Mouse (Mus musculus) spleen, adult 2 months (tissue): ENCODE results near the gene Gcnt4. TPM values are rescaled to one million over a fixed set of nuclear protein-coding genes. Genes with fewer than 3 reads are reported as not detected.
"Not testable (repeated sequence)": the region's sequence is repeated elsewhere in the genome, so short reads cannot be mapped to it uniquely, and the experiment has no call there.

Source experiments
- DNase-seq, 2 experiments: peaks; one replicate each; pipeline versions ENCODE4 v3.0.0 to v3.0.0-alpha.2; 2012 to 2021; ENCODE audit warnings: low spot score in 2 of 2, low read depth in 1 of 2
- H3K27ac ChIP-seq: fragments of 200-500 bp; 2 replicates; pipeline ENCODE4 v1.5.1; 2012; ENCODE audit warnings: low read length, inconsistent platforms; ENCODE audit not compliant: insufficient read depth
- H3K27me3 ChIP-seq: fragments of 200-500 bp; 2 replicates; pipeline ENCODE4 v1.6.1; 2012; ENCODE audit warnings: mild to moderate bottlenecking, moderate library complexity, low read length, inconsistent platforms; ENCODE audit not compliant: control insufficient read depth, insufficient read depth
- H3K36me3 ChIP-seq: fragments of 200-500 bp; 2 replicates; pipeline ENCODE4 v1.6.1; 2012; ENCODE audit warnings: mild to moderate bottlenecking, low read length, inconsistent platforms; ENCODE audit not compliant: control insufficient read depth, insufficient read depth
- H3K4me1 ChIP-seq: fragments of 200-500 bp; 2 replicates; pipeline ENCODE4 v1.6.1; 2011; ENCODE audit warnings: inconsistent platforms; ENCODE audit not compliant: control insufficient read depth, insufficient read depth, insufficient read length
- H3K4me3 ChIP-seq: fragments of 200-500 bp; 2 replicates; pipeline ENCODE4 v1.5.1; 2011; ENCODE audit warnings: mild to moderate bottlenecking, inconsistent platforms; ENCODE audit not compliant: insufficient read depth, insufficient read length; ENCODE audit errors: extremely low read depth
- CTCF ChIP-seq: fragments of 200-500 bp; IDR thresholded peaks from 2 replicates; pipeline ENCODE4 v1.5.1; 2011; ENCODE audit warnings: mild to moderate bottlenecking, inconsistent platforms; ENCODE audit not compliant: insufficient read depth, insufficient read length, insufficient replicate concordance; ENCODE audit errors: extremely low read depth
- POLR2A ChIP-seq: fragments of 200-500 bp; IDR thresholded peaks from 2 replicates; pipeline ENCODE4 v1.6.1; 2011; ENCODE audit warnings: low read depth, low read length, inconsistent platforms
- WGBS: fragments of 180-500 bp; shearing (Covaris S2); methylation state at CpG from one replicate; pipeline ENCODE4 v1.1.7; 2018; 5-methylcytosine and 5-hydroxymethylcytosine counted together
- polyA plus RNA-seq: library from polyadenylated mRNA; depleted of rRNA; stranded (reverse); fragments of >200 nt; gene quantifications from 2 replicates; pipeline ENCODE4 v1.2.3, GENCODE M21; 2012

The Gcnt4 gene
- polyA plus RNA-seq, 1 experiment = 0.07 TPM

GRCm38 (mm10) chr13:96911202-96911601 lies 13.3 kb upstream of the Gcnt4 start:
- Histone ChIP-seq H3K36me3 (no peaks in the 10 kb centered on the region), H3K4me1 (no peaks in the 10 kb centered on the region), H3K27ac (no peak overlapping the region), H3K27me3 (no peaks in the 10 kb centered on the region), H3K4me3 (no peak overlapping the region)
- TF ChIP-seq CTCF (no peak), POLR2A (no peak)
- 47% methylated on average over 3 of the region's 3 CpGs for WGBS
- DNase-seq = no peak

DNA sequence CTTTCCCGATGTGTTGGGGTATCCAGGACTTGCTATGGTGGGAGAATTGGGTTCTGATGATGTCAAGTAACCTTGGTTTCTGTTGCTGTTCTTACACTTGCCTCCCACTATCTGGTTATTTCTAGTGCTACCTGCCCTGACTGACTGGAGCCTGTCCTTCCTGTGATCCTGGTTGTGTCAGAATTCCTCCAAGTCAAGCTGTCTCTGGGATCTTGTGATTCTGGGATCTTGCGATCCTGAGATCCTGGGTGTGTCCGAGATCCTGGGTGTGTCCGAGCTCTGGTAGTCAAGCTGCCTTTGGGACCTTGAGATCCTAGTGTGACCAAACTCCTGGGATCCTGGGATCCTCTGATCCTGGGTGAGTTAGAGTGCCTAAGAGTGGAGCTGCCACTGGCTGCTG lies 1.4 kb upstream of the Gcnt4 start:
- H3K4me1 ChIP-seq, DNase-seq, H3K36me3 ChIP-seq, H3K27ac ChIP-seq, H3K4me3 ChIP-seq: not testable (repeated sequence)
- WGBS = 88% methylated on average over 4 of the region's 4 CpGs
- peaks cover 10% of the 10 kb centered on the region for H3K27me3 ChIP-seq

GRCm38 (mm10) chr13:96924985-96925745 lies 676 bp downstream of the Gcnt4 start:
- DNase-seq = no peak
- TF ChIP-seq POLR2A (no peak), CTCF (no peak)
- H3K27ac ChIP-seq = no peak overlapping the region
- peaks cover 10% of the 10 kb centered on the region for H3K27me3 ChIP-seq
- H3K4me1 ChIP-seq = peaks cover 6% of the 10 kb centered on the region; the same call in 1 of the 2 replicates
- H3K36me3 ChIP-seq = no peaks in the 10 kb centered on the region
- H3K4me3 ChIP-seq = peak overlapping the region; percentile 62
- 4% methylated on average over 53 of the region's 53 CpGs for WGBS

DNA sequence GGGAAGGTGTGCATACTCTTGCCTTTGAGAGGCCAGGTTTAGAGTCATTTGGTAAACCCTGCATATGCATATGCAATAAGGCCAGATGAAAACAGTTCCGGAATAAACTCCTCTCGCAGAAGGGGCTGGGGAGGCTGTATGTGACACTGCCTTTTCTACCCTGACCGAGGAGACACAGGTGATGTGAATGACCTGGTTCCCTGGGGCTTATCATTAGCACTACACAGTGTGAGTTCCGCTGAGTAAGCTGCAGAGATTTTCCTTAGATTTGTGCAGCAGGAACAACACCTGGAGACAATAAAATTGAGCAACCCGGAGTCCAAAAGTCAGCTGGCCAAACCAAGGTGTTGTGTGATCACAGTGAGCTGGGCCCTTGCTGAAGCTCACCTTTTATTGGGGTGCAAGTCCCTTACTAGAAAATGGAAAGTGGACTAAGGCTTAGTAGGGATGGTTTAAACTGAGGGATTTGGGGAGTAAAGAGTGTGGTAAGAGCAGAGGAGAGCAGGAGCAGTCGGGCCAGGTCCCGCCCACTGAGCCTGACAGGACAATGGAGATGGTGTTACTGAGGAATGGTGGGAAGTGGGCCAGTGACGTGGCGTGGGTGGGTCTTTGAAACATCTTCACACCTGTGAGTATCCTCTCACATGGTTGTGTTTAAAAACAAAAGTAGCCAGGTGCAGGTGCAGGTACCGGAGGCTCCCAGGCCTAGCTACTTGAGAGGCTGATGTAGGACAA lies 1.7 kb downstream of the Gcnt4 start:
- TF ChIP-seq POLR2A (no peak), CTCF (no peak)
- Histone ChIP-seq H3K36me3 (no peaks in the 10 kb centered on the region), H3K27ac (no peak overlapping the region), H3K4me3 (no peak overlapping the region), H3K27me3 (peaks cover 10% of the 10 kb centered on the region), H3K4me1 (peaks cover 6% of the 10 kb centered on the region; the same call in 1 of the 2 replicates)
- DNase-seq = no peak
- 90% methylated on average over 10 of the region's 10 CpGs for WGBS

GRCm38 (mm10) chr13:96927781-96928180 lies 3.3 kb downstream of the Gcnt4 start:
- H3K27ac ChIP-seq = no peak overlapping the region
- H3K4me3 ChIP-seq = no peak overlapping the region
- no peaks in the 10 kb centered on the region for H3K36me3 ChIP-seq
- TF ChIP-seq CTCF = no peak
- no peak for TF ChIP-seq POLR2A
- 88% methylated on average over 1 of the region's 1 CpGs for WGBS
- peaks cover 6% of the 10 kb centered on the region; the same call in 1 of the 2 replicates for H3K4me1 ChIP-seq
- peaks cover 10% of the 10 kb centered on the region for H3K27me3 ChIP-seq
- DNase-seq = no peak

DNA sequence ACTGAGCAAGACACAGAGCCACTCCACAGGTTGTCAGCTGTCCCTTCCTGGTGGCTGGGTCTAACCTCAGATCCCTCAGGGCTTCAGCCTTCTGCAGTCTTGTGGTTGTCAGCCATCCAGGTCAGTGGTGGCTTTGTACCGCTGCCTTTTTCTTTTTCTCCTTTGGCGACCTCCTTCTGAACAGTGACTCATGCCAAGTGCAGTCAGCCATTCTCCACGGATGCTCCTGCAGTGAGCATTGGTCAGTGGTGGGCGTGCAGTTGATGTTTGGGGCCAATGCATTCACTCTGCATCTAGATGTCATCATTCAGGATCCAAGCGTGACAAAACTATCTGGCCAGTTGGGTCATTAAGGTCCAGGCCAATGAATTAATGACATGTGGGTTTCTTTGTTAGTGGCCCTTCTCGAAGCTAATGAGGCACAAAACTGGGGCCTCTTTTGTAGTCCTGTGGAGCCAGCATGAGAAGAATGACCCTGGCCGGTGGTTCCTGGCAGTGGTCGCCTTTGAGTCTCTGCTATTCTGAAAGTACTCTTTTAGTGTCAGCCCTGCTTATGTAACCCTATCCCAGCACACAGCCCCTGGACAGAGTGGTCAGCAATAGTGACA lies 4.0 kb downstream of the Gcnt4 start:
- Histone ChIP-seq H3K27me3 (peaks cover 10% of the 10 kb centered on the region), H3K4me1 (peaks cover 6% of the 10 kb centered on the region; the same call in 1 of the 2 replicates), H3K4me3 (no peak overlapping the region), H3K27ac (no peak overlapping the region), H3K36me3 (no peaks in the 10 kb centered on the region)
- WGBS = 59% methylated on average over 8 of the region's 8 CpGs
- no peak for TF ChIP-seq POLR2A
- TF ChIP-seq CTCF = no peak
- no peak for DNase-seq
